Mouse (Mus musculus) ES-E14 (cell line): ENCODE results near the gene Pex14. TPM values are rescaled to one million over a fixed set of nuclear protein-coding genes. Genes with fewer than 3 reads are reported as not detected.

Experiments
- DNase-seq: peaks from one replicate; pipeline ENCODE4 v3.0.0-alpha.2; 2013; ENCODE audit warnings: low read depth, low spot score
- H3K27ac ChIP-seq: 2 replicates; pipeline ENCODE4 v1.5.1; 2012; ENCODE audit warnings: low read depth, mild to moderate bottlenecking, low read length, moderate library complexity, mixed read lengths; ENCODE audit not compliant: poor library complexity, insufficient read depth, severe bottlenecking
- H3K36me3 ChIP-seq: 2 replicates; pipeline ENCODE4 v1.6.1; 2012; ENCODE audit warnings: mild to moderate bottlenecking, low read length, moderate library complexity, mixed read lengths; ENCODE audit not compliant: control insufficient read depth, poor library complexity, insufficient read depth, severe bottlenecking
- H3K4me1 ChIP-seq, 2 experiments: fragments of 150-350 bp in 1 of 2; sonication (generic) in 1 of 2; 2 replicates each; pipeline ENCODE4 v1.6.1; 2012; ENCODE audit warnings: low read length in 2 of 2, mild to moderate bottlenecking in 1 of 2, mixed read lengths in 1 of 2; ENCODE audit not compliant: control insufficient read depth in 2 of 2, insufficient read depth in 2 of 2, poor library complexity in 1 of 2
- H3K4me3 ChIP-seq, 2 experiments: fragments of 150-350 bp in 1 of 2; sonication (generic) in 1 of 2; 2 replicates each; pipeline ENCODE4 v1.5.1; 2012; ENCODE audit warnings: low read length in 2 of 2, low read depth in 1 of 2, mild to moderate bottlenecking in 1 of 2, mixed read lengths in 1 of 2; ENCODE audit not compliant: insufficient read depth in 1 of 2, poor library complexity in 1 of 2, severe bottlenecking in 1 of 2
- H3K9ac ChIP-seq: 2 replicates; pipeline ENCODE4 v1.6.1; 2012; ENCODE audit warnings: low read depth, mild to moderate bottlenecking, low read length, mixed read lengths; ENCODE audit not compliant: poor library complexity, insufficient read depth, severe bottlenecking
- H3K9me3 ChIP-seq: fragments of 150-350 bp; sonication (generic); 2 replicates; pipeline ENCODE4 v1.6.1; 2012; ENCODE audit warnings: low read depth, mild to moderate bottlenecking, low read length; ENCODE audit not compliant: control insufficient read depth, insufficient read depth
- CHD2 ChIP-seq: IDR thresholded peaks from 2 replicates; pipeline ENCODE4 v1.6.1; 2014; ENCODE audit warnings: mild to moderate bottlenecking, low read depth, low read length, inconsistent platforms
- HCFC1 ChIP-seq: IDR thresholded peaks from 2 replicates; pipeline ENCODE4 v1.6.1; 2012; ENCODE audit warnings: low read length, inconsistent platforms, borderline replicate concordance; ENCODE audit not compliant: insufficient read depth
- MAFK ChIP-seq: IDR thresholded peaks from 2 replicates; pipeline ENCODE4 v1.6.1; 2014; ENCODE audit warnings: mild to moderate bottlenecking, low read depth, low read length, inconsistent platforms; ENCODE audit not compliant: insufficient read depth
- ZC3H11A ChIP-seq: IDR thresholded peaks from 2 replicates; pipeline ENCODE4 v1.6.1; 2012; ENCODE audit warnings: low read depth, mild to moderate bottlenecking, inconsistent platforms, low read length, borderline replicate concordance
- ZNF384 ChIP-seq: IDR thresholded peaks from 2 replicates; pipeline ENCODE4 v1.6.1; 2012; ENCODE audit warnings: low read depth, low read length, inconsistent platforms
- in situ Hi-C, 2 experiments: fragments of 600-800 bp; cut with MboI; formaldehyde crosslinking; loops; one replicate each; pipeline ENCODE4 v1.15.1; 2025; ENCODE audit warnings: low sequenced_read_pairs in 2 of 2, inconsistent platforms in 1 of 2; ENCODE audit not compliant: unreplicated experiment in 2 of 2
- total RNA-seq: library from RNA; depleted of rRNA; stranded (reverse); fragments of 300-350 nt; gene quantifications from 2 replicates; pipeline ENCODE4 v1.2.3, GENCODE M21; 2012

Pex14 gene
- total RNA-seq, 1 experiment: 80.3 TPM

DNA sequence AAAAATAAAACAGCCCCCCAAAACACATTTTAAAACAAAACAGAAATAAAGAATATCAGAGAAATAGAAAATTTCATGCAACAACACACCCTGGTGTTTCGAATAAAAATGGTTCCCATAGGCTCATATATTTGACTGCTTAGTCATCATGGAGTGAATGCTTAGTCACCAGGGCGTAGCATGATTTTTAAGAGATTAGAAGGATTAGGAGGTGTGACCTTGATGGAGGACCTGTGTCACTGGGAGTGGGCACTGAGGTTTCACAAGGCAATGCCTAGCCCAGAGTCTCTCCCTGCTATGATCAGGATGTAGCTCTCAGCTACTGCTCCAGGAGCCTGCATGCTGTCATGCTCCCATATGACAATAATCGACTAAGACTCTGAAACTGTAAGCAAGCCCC is 93.6 kb downstream of the Pex14 start:
- DNase-seq: no peak
- no peaks in the 10 kb centered on the region for H3K9me3 ChIP-seq
- TF ChIP-seq HCFC1 (no peak), ZNF384 (no peak), CHD2 (no peak), ZC3H11A (no peak), MAFK (peak; percentile 81)

DNA sequence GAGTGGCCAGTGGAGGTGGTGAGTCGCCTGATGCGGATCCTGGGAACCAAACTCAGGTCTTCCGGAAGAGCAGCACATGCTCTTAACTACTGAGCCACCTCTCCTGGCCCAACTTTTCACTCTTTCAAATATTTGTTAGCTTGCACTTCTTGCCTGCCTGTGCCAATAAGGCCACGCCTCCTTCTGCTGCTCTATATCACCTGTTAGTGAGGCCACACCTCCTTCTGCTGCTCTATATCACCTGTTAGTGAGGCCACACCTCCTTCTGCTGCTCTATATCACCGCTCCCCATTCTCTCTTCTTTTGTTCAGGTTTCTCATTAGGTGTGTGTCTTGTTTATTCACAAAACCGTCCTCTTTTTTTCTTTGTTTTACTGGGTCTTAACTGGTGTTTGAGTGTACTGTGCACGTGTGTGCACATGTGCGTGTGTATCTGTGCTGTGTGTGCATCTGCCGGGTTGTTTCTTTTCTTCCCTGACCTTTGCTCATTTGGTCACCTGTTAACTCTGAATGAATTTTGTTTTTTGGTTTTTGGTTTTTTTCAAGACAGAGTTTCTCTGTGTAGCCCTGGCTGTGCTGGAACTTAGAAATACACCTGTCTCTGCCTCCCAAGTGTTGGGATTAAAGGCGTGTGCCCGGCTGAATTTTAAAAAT is 97.1 kb downstream of the Pex14 start:
- no peak overlapping the region for H3K4me3 ChIP-seq
- H3K9me3 ChIP-seq: no peaks in the 10 kb centered on the region
- no peaks in the 10 kb centered on the region for H3K4me1 ChIP-seq
- in situ Hi-C loops: no loop called here
- no peak overlapping the region for H3K9ac ChIP-seq
- no peak overlapping the region for H3K27ac ChIP-seq
- TF ChIP-seq CHD2: no peak
- TF ChIP-seq ZC3H11A: no peak
- TF ChIP-seq ZNF384: no peak
- TF ChIP-seq HCFC1: no peak
- TF ChIP-seq MAFK: no peak
- no peak for DNase-seq
- no peaks in the 10 kb centered on the region; the same call in 1 of the 2 replicates for H3K36me3 ChIP-seq

More for the DNA sequence above, 93.6 kb downstream of the Pex14 start:
- Histone ChIP-seq H3K27ac (no peak overlapping the region), H3K9ac (no peak overlapping the region), H3K36me3 (no peaks in the 10 kb centered on the region), H3K4me1 (no peaks in the 10 kb centered on the region), H3K4me3 (no peak overlapping the region)
- in situ Hi-C loops: no loop called here

DNA sequence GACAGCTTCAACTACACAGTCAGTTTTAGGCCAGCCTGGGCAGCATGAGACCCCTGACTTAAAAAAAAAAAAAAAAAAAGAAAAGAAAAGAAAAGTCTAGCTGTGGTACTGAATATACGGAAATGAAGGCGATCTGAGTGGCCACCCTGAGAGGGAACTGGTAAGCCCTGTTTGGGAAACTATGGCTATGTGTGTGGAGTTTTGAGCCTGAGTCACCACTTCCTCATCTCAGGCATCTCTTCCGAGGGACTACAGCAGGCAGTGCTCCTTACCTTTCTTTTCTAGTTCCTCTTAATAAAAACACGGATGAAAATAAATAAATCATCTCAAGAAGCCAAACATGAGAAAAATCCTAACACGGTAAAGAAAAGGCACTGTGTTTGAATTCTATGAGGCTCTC is 98.2 kb downstream of the Pex14 start:
- no peaks in the 10 kb centered on the region for H3K4me1 ChIP-seq
- H3K9ac ChIP-seq: no peak overlapping the region
- no peak overlapping the region for H3K27ac ChIP-seq
- H3K36me3 ChIP-seq: no peaks in the 10 kb centered on the region; the same call in 1 of the 2 replicates
- in situ Hi-C loops: no loop called here
- DNase-seq: no peak
- H3K4me3 ChIP-seq: no peak overlapping the region
- no peak for TF ChIP-seq MAFK
- TF ChIP-seq ZC3H11A: no peak
- no peak for TF ChIP-seq ZNF384
- no peak for TF ChIP-seq HCFC1
- TF ChIP-seq CHD2: no peak
- no peaks in the 10 kb centered on the region for H3K9me3 ChIP-seq

DNA sequence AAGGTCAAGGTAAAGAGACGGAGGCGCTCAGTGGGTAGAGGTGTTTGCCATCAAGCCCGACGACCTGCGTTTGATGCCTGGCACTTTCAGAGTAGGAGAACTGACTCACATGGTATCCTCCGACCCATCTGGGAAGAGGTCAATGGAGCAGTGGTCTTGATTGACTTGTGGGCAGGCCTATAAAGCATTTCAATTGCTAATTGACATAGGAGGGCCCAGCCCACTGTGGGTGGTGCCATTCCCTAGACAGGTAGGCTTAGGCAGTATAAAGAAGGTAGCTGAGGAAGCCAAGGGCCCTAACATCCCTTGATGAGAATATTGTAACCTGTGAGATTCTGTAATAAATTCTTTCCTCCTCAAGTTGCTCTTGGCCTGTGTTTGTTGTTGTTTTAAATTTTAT is 98.9 kb downstream of the Pex14 start:
- Histone ChIP-seq H3K27ac (no peak overlapping the region), H3K9me3 (no peaks in the 10 kb centered on the region), H3K9ac (no peak overlapping the region), H3K4me1 (no peaks in the 10 kb centered on the region), H3K4me3 (no peak overlapping the region), H3K36me3 (no peaks in the 10 kb centered on the region; the same call in 1 of the 2 replicates)
- in situ Hi-C loops: no loop called here
- TF ChIP-seq MAFK (no peak), HCFC1 (no peak), CHD2 (no peak), ZC3H11A (no peak), ZNF384 (no peak)
- DNase-seq: no peak

DNA sequence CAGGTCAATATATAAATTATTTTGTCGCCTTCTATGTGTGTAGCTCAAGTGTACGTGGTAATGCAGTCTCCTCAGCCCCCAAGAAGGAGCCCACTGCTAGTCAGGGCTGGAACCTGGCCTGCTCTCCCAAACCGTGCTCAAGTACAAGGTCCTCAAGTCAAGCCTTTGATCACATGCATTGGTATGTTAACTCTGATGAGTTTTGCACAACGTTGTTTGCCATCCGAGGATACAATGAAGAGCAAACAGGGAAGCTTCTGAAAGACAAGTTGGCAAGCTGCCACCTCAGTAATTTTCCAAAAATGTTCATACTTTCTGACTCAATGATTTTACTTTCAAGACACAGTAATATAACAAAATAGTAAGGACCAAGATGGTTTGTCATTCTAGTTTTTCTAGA is 105.7 kb downstream of the Pex14 start:
- H3K9ac ChIP-seq: no peak overlapping the region
- H3K4me1 ChIP-seq: no peaks in the 10 kb centered on the region
- peaks cover 2% of the 10 kb centered on the region; the same call in 1 of the 2 replicates for H3K36me3 ChIP-seq
- no peaks in the 10 kb centered on the region for H3K9me3 ChIP-seq
- no peak for DNase-seq
- no peak overlapping the region for H3K27ac ChIP-seq
- H3K4me3 ChIP-seq: no peak overlapping the region
- no peak for TF ChIP-seq ZNF384
- TF ChIP-seq ZC3H11A: no peak
- in situ Hi-C loops: no loop called here
